Mouse (Mus musculus): Measurements from ENCODE around the gene Rph3al.

- TF ChIP-seq CTCF (IDR thresholded peaks at IDR 0.05; ENCODE audit: low read depth): no peak
- no peak for TF ChIP-seq EP300 (optimal IDR thresholded peaks at IDR 0.05)
Observed at GRCm38 (mm10) chr11:75811900-75812299, 126.3 kb downstream of the Rph3al start.
